Mouse (Mus musculus) hindbrain, embryonic 10.5 days (tissue): ENCODE results near the gene Gemin5. TPM values are rescaled to one million over a fixed set of nuclear protein-coding genes. Genes with fewer than 3 reads are reported as not detected.
A peak's percentile ranks its signal among the peaks of the same experiment; 100 is the strongest.
"Not testable (repeated sequence)": the region's sequence is repeated elsewhere in the genome, so short reads cannot be mapped to it uniquely, and the experiment has no call there.

Experiments used
- DNase-seq: peaks from one replicate; pipeline ENCODE4 v3.0.0-alpha.2; 2017; ENCODE audit warnings: low spot score
- H3K27ac ChIP-seq: fragments of 300-500 bp; sonication (generic); 2 replicates; pipeline ENCODE4 v1.5.1; 2016; ENCODE audit warnings: mild to moderate bottlenecking, moderate library complexity
- H3K27me3 ChIP-seq: fragments of 300-500 bp; sonication (generic); 2 replicates; pipeline ENCODE4 v1.6.1; 2016; ENCODE audit warnings: mild to moderate bottlenecking; ENCODE audit not compliant: poor library complexity, insufficient read depth, severe bottlenecking
- H3K36me3 ChIP-seq: fragments of 300-500 bp; sonication (generic); 2 replicates; pipeline ENCODE4 v1.6.1; 2016; ENCODE audit warnings: mild to moderate bottlenecking, moderate library complexity
- H3K4me1 ChIP-seq: fragments of 300-500 bp; sonication (generic); replicated peaks from 2 replicates; pipeline ENCODE4 v1.6.1; 2016; ENCODE audit warnings: mild to moderate bottlenecking
- H3K4me3 ChIP-seq: fragments of 300-500 bp; sonication (generic); 2 replicates; pipeline ENCODE4 v1.5.1; 2016; ENCODE audit warnings: mild to moderate bottlenecking, moderate library complexity
- H3K9me3 ChIP-seq: fragments of 300-500 bp; sonication (generic); 2 replicates; pipeline ENCODE4 v1.6.1; 2016; ENCODE audit warnings: mild to moderate bottlenecking, moderate library complexity
- WGBS: fragments of 180-500 bp; shearing (Covaris S2); methylation state at CpG from one replicate; pipeline ENCODE4 v1.1.7; 2016; 5-methylcytosine and 5-hydroxymethylcytosine counted together
- polyA plus RNA-seq: library from polyadenylated mRNA; unstranded; fragments of >200 nt; fragmentation: Nextera tagmentation; extraction: Ambion mirVana; gene quantifications from 2 replicates; pipeline ENCODE4 v1.2.1, GENCODE M21; 2016

The Gemin5 gene
- polyA plus RNA-seq: 27.0 and 31.8 TPM in 2 replicates

DNA sequence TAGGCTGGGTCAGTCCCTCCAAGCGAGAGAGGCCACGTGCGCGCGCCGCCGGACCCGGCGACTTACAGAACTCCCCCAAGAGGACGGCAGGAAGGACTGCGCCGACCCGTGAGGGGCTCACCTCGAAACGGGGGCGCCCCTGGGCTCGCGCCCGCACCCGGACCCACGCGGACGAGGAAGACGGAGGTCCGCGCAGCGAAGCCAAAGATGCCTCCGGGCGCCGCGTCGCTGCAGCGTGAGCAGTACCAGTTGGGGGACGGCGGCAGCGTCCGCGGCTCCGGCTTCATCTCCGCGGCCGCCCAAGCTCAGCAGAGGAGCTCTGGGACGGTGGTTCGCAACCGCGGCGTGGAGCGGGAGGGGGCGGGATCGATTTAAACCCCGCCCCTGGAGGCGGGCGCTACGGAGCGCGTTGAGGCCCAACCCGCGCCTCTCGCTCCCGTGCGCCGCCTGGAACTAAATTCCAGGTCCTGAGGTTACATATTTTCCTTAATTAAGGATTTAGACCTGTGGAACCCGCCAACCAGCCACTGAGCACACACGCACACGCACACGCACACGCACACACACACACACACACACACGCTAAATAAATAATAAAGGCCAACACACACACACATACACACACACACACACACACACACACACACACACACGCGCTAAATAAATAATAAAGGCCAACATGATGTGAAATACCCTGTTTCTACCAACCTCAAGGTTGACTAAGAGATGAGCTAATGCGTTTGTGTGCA, at the start of gene Gemin5:
TSS of gene Gemin5 (minus strand) at position 373 of the 749 bp plus-strand sequence.
- H3K4me3 ChIP-seq: peak within 1 kb of the TSS; percentile 76
- 2% methylated on average over 71 of the region's 71 CpGs for whole genome bisulfite sequencing
- peaks cover 7% of the 10 kb centered on the region; the same call in 1 of the 2 replicates for H3K9me3 ChIP-seq
- H3K27me3 ChIP-seq: no peaks in the 10 kb centered on the region
- H3K27ac ChIP-seq: peak within 1 kb of the TSS; percentile 90
- H3K4me1 ChIP-seq: peaks cover 21% of the 10 kb centered on the region
- DNase-seq: peak; percentile 88
- peaks cover 40% of the 10 kb centered on the region for H3K36me3 ChIP-seq

DNA sequence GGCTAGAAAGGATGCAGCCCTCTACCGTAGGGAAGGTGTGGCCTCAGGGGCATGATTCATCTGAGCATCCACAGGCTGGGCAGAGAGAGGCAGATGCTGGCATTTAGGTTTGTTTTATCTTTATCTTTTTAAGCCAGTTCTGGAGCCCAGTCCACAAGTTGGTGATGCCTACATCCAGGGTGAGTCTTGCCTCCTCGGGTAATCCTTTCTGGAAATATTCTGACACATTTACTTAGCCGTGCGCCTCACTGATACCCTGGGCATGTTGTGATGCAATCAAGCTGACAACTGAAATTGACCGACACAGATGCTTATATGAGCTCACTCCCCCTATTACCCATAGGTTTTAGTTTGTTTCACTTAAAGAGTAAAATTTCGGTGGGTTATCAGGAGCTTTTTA, 48.5 kb upstream of the Gemin5 start:
- H3K9me3 ChIP-seq: no peaks in the 10 kb centered on the region
- no peak overlapping the region for H3K4me3 ChIP-seq
- DNase-seq: no peak
- H3K36me3 ChIP-seq: no peaks in the 10 kb centered on the region
- 92% methylated on average over 6 of the region's 6 CpGs for WGBS
- no peaks in the 10 kb centered on the region for H3K27me3 ChIP-seq
- H3K27ac ChIP-seq: no peak overlapping the region
- peaks cover 3% of the 10 kb centered on the region; the same call in 1 of the 2 replicates for H3K4me1 ChIP-seq

DNA sequence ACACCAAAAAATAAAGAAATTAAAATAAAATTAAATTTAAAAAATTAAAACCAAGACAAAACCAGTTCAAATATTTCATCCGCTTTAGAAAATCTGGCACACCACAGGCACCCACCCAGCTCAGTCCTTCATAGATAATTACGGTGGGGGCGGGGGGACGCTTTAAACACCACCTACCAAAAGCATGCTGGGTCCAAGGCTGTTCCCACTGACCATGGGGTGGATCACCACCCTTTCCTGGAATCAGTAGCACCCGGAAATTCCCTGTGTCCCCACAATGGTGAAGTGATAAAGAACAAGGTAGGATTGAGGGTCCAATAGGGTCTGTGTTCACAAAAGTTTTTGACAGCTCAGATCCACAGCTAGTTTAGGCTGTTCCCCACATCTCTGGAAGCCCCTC, 47.5 kb upstream of the Gemin5 start:
- no peaks in the 10 kb centered on the region for H3K36me3 ChIP-seq
- peaks cover 11% of the 10 kb centered on the region for H3K4me1 ChIP-seq
- WGBS: 86% methylated on average over 5 of the region's 5 CpGs
- H3K27me3 ChIP-seq: no peaks in the 10 kb centered on the region
- H3K4me3 ChIP-seq: no peak overlapping the region
- H3K9me3 ChIP-seq: no peaks in the 10 kb centered on the region
- H3K27ac ChIP-seq: no peak overlapping the region
- no peak for DNase-seq

DNA sequence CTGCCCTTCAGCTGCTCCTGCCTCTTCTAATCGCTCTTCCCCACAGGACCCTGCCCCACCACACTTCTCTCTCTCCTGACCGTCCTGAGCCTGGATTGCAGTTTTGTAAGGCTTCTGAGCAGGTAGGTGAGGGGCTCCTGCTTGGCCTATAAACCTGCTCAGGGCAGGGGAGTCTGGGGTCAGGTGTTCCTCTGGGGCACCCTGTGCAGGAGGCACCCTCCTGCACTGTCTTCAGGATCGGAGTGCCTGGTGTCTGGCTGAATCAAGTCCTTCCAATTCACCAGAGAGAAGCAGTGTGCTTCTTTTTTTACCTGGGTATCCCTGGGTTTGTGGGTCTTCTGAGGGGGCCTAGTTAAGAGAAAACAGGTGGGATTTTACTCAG, 46.7 kb upstream of the Gemin5 start:
- H3K4me3 ChIP-seq, H3K9me3 ChIP-seq, DNase-seq, H3K27ac ChIP-seq, H3K27me3 ChIP-seq, H3K36me3 ChIP-seq: not testable (repeated sequence)
- peaks cover 12% of the 10 kb centered on the region for H3K4me1 ChIP-seq
- 50% methylated on average over 3 of the region's 3 CpGs for WGBS

DNA sequence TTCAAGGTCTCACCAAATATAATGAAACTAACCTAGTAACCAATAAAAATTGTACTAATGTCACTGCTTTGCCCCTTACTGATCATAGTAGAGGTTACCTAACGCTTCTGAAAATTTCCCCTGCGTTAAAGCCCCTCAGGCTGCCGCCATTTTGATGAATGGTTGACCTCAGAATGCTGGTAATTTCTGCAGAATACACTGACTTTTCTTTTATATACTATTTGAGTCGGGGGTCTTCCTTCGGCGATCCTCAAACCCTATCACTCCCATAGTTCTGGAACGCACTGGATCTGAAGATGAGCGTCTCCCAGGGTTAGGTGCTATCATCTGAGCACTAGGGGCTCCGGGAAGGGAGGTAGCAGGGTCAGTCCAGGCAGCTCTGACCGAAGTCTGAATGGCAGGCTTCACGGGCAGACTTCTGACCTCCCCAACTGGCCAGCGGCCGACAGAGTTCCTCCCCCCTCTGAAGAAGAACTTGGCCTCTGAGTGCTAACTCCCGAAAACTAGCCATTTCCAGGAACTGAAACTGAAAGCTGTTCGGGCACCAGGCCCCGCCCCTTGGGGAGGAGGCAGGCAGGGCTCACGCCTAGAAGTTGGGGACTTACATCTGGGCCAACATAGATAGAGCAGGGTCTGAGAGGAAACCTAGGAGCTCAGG, 46.2 kb upstream of the Gemin5 start:
- no peaks in the 10 kb centered on the region for H3K36me3 ChIP-seq
- peak overlapping the region; percentile 46; the same call in 1 of the 2 replicates for H3K27ac ChIP-seq
- peaks cover 12% of the 10 kb centered on the region for H3K4me1 ChIP-seq
- 43% methylated on average over 17 of the region's 17 CpGs for whole genome bisulfite sequencing
- no peaks in the 10 kb centered on the region for H3K9me3 ChIP-seq
- H3K4me3 ChIP-seq: peak overlapping the region; percentile 43
- DNase-seq: peak; percentile 28
- H3K27me3 ChIP-seq: no peaks in the 10 kb centered on the region

DNA sequence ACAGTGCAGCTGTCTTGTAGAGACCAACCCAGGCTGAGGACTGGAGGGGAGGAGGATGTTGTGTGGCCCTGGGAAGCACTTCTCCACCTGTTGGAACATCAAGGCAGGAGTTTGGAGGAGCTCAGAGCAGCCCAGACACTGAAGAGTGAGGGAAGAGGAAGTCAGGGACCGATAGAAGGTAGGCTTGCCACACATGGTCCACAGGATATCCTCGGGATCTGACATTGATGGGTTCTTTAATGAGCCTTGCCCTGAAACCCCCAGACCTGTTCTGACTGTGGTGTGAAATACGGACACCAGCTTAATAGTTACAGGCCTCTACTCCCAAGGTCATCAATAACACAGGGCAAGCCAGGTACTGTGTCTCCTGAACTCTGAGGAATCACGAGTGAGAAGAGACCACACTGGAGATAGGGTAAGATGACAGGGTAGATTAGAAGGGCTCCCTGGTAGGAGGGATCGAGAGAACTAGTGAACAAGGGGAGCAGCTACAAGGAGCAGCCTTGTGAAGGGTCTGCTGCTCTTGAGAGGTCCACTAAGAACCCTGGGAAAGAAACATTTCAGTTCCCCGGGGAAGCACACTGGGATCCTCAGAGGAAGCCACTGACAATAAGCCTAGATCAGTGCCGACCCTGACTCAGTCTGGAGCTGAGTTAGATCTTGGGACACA, 45.5 kb upstream of the Gemin5 start:
- H3K4me3 ChIP-seq: no peak overlapping the region
- no peaks in the 10 kb centered on the region for H3K36me3 ChIP-seq
- no peaks in the 10 kb centered on the region for H3K27me3 ChIP-seq
- H3K4me1 ChIP-seq: peaks cover 12% of the 10 kb centered on the region
- H3K27ac ChIP-seq: no peak overlapping the region
- 84% methylated on average over 7 of the region's 7 CpGs for WGBS
- DNase-seq: no peak
- H3K9me3 ChIP-seq: no peaks in the 10 kb centered on the region

DNA sequence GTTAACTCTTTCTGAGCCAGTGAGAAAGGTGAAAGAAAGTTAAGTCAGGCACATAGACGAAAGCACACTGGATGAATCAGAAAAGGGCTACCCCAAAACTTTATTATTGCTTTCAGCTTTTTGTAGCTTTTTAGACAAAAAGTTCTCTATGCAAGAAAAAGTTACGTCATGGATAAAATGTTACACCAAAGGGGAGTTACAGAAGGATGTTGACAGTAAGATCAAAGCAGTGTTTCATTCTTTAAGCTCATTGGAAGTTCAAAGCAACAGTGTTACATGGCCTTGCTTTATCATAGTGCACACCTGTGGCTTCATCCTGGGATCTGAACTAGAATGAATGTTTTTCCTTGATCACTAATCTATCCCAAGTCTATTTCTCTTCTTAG, 43.3 kb upstream of the Gemin5 start:
- H3K36me3 ChIP-seq: no peaks in the 10 kb centered on the region
- no peaks in the 10 kb centered on the region for H3K27me3 ChIP-seq
- no peak overlapping the region for H3K4me3 ChIP-seq
- H3K4me1 ChIP-seq: peaks cover 12% of the 10 kb centered on the region
- H3K9me3 ChIP-seq: no peaks in the 10 kb centered on the region
- no peak for DNase-seq
- H3K27ac ChIP-seq: no peak overlapping the region
- WGBS: 15% methylated on average over 2 of the region's 2 CpGs

DNA sequence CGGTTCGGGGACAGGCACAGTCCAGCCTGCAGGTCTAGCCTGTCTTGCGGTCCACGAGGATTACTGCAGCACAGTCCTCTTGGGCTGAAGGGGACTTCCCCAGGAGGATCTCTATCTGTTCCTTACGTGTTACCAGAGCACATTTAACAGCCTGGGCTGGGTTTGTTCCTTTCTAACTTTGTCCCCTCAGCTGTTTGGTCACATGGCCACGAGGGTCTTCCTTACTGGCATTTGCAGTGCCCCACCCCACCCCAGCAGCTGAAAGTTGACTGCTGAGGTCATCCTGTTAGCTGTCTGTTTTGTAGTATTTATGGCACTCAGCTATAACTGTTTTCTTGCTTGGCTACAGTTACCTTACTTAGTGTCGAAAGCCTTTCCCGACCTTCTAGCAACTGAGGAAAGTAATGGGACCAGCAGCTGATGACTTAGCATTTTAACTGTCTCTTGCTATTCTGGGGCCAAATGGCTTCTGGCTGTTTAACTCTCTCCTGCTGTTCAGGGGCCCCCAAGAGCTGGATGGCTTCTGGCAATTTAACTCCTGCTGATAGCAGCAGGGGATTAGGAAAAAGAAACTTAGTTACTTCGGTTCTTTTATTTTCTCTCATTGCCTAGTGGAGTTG, 42.8 kb upstream of the Gemin5 start:
- H3K4me3 ChIP-seq: no peak overlapping the region
- no peak for DNase-seq
- H3K4me1 ChIP-seq: peaks cover 12% of the 10 kb centered on the region
- no peaks in the 10 kb centered on the region for H3K27me3 ChIP-seq
- H3K27ac ChIP-seq: no peak overlapping the region
- H3K36me3 ChIP-seq: no peaks in the 10 kb centered on the region
- WGBS: 25% methylated on average over 9 of the region's 9 CpGs
- no peaks in the 10 kb centered on the region for H3K9me3 ChIP-seq

DNA sequence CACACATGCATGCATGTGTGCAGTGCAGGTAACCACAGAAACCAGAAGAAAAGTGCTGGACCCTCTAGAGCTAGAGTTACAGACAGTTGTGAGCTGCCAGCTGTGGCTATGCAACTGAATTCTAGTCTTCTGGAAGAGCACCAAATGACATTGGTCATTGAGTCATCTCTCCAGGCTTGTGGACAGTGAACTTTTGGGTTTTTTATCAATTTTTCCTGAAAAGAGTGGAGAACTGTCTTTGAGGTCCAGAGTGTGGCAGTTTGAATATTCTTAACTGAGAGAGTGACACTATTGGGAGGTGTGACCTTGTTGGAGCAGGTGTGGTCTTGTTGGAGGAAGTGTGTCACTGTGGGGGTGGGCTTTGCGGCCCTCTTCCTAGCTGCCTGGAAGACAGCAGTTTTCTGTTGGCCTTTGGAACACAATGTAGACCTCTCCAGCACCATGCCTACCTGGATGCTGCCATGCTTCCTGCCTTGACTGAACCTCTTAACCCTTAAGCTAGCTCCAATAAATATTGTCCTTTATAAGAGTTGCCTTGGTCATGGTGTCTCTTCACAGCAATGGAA, 42.1 kb upstream of the Gemin5 start:
- Histone ChIP-seq H3K4me3 (no peak overlapping the region), H3K9me3 (no peaks in the 10 kb centered on the region), H3K4me1 (peaks cover 12% of the 10 kb centered on the region), H3K36me3 (no peaks in the 10 kb centered on the region), H3K27ac (no peak overlapping the region), H3K27me3 (no peaks in the 10 kb centered on the region)
- DNase-seq: no peak
- WGBS: 92% methylated on average over 1 of the region's 1 CpGs

DNA sequence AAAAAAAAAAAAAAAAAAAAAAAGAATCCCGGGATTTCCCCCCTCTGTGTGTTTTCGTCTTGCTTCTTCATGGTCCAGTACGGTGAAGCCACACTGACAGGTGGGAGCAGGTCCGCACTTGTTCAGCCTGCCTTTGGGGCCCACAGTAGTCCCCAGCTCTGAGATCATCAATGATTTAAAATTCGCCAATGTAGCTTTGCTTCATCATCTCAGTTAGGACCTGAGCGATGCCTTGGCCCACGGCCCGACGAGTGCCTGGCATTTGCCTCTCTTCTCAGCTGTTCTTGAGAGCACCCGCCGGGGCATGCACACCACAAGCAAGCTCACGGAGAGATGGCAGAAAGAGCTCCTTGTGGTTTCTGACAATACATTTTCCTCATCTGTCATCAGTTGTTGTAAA, 32.7 kb upstream of the Gemin5 start:
- no peak overlapping the region for H3K4me3 ChIP-seq
- H3K4me1 ChIP-seq: peaks cover 5% of the 10 kb centered on the region
- H3K36me3 ChIP-seq: no peaks in the 10 kb centered on the region
- H3K9me3 ChIP-seq: no peaks in the 10 kb centered on the region
- H3K27ac ChIP-seq: no peak overlapping the region
- DNase-seq: no peak
- 85% methylated on average over 12 of the region's 12 CpGs for WGBS
- H3K27me3 ChIP-seq: no peaks in the 10 kb centered on the region

DNA sequence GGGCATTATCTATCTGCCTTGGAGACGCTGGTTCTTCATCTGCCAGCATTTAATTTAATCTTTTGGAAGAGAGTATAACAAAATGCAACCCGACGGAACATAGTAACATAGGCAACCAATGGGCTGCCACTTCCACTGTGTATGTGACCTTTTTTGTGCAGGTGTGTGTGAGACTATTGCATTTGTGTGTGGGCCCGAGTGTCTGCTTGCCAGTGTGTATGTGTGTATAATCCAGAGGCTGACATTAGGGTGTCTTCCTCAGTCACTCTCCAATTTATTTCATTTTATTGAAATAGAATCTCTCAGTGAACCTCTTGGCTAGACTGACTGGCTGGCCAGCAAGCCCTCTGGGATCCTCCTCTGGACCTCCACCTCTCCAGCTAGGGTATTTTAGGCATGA, 31.9 kb upstream of the Gemin5 start:
- H3K4me1 ChIP-seq: peaks cover 5% of the 10 kb centered on the region
- H3K4me3 ChIP-seq: no peak overlapping the region
- no peaks in the 10 kb centered on the region for H3K9me3 ChIP-seq
- DNase-seq: no peak
- no peaks in the 10 kb centered on the region for H3K27me3 ChIP-seq
- no peaks in the 10 kb centered on the region for H3K36me3 ChIP-seq
- H3K27ac ChIP-seq: no peak overlapping the region
- WGBS: 93% methylated on average over 4 of the region's 4 CpGs

DNA sequence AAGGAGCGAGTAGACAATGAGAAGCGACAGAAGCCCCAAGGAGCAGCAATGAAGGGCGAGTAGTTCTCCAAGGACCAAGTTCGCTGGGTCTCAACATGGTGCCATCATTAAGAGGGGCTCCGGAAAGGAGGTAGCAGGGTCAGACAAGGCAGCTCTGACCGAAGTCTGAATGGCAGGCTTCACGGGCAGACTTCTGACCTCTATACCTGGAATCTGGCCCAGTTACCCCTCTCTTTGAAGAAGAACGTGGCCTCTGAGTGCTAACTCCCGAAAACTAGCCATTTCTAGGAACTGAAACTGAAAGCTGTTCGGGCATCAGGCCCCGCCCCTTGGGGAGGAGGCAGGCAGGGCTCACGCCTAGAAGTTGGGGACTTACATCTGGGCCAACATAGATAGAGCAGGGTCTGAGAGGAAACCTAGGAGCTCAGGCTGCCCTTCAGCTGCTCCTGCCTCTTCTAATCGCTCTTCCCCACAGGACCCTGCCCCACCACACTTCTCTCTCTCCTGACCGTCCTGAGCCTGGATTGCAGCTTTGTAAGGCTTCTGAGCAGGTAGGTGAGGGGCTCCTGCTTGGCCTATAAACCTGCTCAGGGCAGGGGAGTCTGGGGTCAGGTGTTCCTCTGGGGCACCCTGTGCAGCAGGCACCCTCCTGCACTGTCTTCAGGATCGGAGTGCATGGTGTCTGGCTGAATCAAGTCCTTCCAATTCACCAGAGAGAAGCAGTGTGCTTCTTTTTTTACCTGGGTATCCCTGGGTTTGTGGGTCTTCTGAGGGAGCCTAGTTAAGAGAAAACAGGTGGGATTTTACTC, 31.1 kb upstream of the Gemin5 start, which contains the start of the genes Igtp and Irgm2:
TSS of gene Igtp (plus strand) at position 328 of the 809 bp plus-strand sequence.
TSS of gene Irgm2 (plus strand) at position 390 of the 809 bp plus-strand sequence.
- H3K4me1 ChIP-seq, H3K27me3 ChIP-seq, H3K9me3 ChIP-seq, H3K36me3 ChIP-seq: not testable (repeated sequence)
- peak; percentile 43 for DNase-seq
- Histone ChIP-seq H3K4me3 (peak within 1 kb of the TSS; percentile 58), H3K27ac (peak within 1 kb of the TSS; percentile 79)
- 9% methylated on average over 15 of the region's 15 CpGs for WGBS
